Mouse (Mus musculus): Measurements from ENCODE around the gene Cygb.

- TF ChIP-seq ZC3H11A (IDR thresholded peaks at IDR 0.05; ENCODE audit: low read depth, low read length) (no peak), HCFC1 (IDR thresholded peaks at IDR 0.05; ENCODE audit: low read depth, low read length) (no peak), CTCF (conservative IDR thresholded peaks at IDR 0.05 in 1 of 2, IDR thresholded peaks at IDR 0.05 in 1 of 2; ENCODE audit: low read depth in 2 of 2, low read length in 2 of 2) (no peak), POLR2A (IDR thresholded peaks at IDR 0.05; ENCODE audit: low read depth, low read length) (no peak), EP300 (IDR thresholded peaks at IDR 0.05; ENCODE audit: low read length) (no peak), MAX (IDR thresholded peaks at IDR 0.05; ENCODE audit: low read length) (no peak), UBTF (IDR thresholded peaks at IDR 0.05; ENCODE audit: low read depth, low read length) (no peak), GABPA (IDR thresholded peaks at IDR 0.05; ENCODE audit: insufficient replicate concordance, low read depth, low read length) (no peak), RCOR1 (conservative IDR thresholded peaks at IDR 0.05; ENCODE audit: low read depth, low read length) (no peak), TCF12 (IDR thresholded peaks at IDR 0.05; ENCODE audit: low read depth, low read length) (no peak), TBP (conservative IDR thresholded peaks at IDR 0.05; ENCODE audit: low read depth, low read length) (no peak)
These were observed 35.4 kb downstream of the Cygb start for GRCm38 (mm10) chr11:116618666-116619065.
